Mouse (Mus musculus) cerebellum, postnatal 14 days (tissue): ENCODE measurements around the gene Rps6kb2.

ENCODE experiments used
- DNase-seq, 2 experiments: peaks; one replicate each; pipeline ENCODE4 v3.0.0; 2021; ENCODE audit warnings: mixed read lengths in 2 of 2

Rps6kb2 gene

GRCm38 (mm10) chr19:4115144-4115543 lies 48.0 kb downstream of the Rps6kb2 start:
- DNase-seq: no peak

DNA sequence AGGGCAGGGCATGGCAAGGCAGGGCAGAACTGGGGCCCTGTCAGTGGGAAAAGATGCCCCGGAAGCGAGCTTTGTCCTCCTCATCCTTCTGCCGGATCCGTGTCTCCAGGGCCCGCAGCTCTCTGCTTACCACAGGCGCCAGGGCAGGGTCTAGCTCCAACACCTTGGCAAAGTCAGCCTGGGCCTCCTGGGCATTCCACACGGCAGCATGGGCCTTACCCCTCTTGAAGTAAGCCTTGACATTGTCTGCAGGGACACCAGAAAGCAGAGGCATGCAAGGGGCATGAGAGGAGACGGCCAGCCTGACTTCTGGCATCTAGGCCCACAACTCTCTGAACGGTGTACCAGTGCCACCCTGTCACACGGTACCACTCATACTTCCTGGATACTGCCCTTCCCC lies 48.6 kb downstream of the Rps6kb2 start:
- DNase-seq: no peak

GRCm38 (mm10) chr19:4113806-4114230 lies 49.3 kb downstream of the Rps6kb2 start:
- no peak for DNase-seq

DNA sequence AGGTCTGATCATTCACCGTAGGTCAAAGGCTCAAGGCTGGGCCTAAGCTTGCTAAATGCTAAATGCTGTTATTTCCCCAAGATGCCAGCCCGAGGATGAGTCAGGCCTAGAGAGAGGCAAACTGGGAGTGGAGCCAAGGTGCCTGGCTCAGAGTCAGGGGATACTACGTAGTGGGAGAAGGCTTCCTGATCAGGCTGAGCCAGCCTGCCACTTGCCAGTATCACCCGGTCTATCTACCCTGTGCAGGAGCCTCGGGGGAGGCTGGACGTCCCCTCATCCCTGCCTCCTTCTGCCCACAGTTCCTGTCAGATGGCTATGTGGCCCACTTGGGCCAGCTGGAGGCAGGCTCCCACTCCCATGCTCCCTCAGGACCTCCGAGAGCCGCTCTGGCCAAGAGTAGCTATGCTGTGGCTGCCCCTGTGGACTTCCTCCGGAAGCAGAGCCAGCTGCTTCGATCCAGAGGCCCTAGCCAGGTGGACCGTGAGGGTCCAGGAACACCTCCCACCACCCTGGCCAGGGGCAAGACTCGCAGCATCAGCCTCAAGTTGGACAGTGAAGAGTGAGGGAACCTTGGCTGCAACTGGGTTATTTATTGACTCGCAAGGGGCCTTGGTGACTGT lies 49.9 kb downstream of the Rps6kb2 start:
- DNase-seq: peak; percentile 95 to 98

- DNase-seq: no peak
Measured at GRCm38 (mm10) chr19:4112063-4112960, 50.8 kb downstream of the Rps6kb2 start.

GRCm38 (mm10) chr19:4108535-4108934 lies 54.6 kb downstream of the Rps6kb2 start:
- no peak for DNase-seq

GRCm38 (mm10) chr19:4106654-4107053 lies 56.5 kb downstream of the Rps6kb2 start:
- no peak for DNase-seq

- DNase-seq: no peak
Measured at GRCm38 (mm10) chr19:4104675-4105194, 58.4 kb downstream of the Rps6kb2 start.
